Mouse (Mus musculus): Measurements from ENCODE around the gene Rpl32. TPM values are rescaled to one million over a fixed set of nuclear protein-coding genes. Genes with fewer than 3 reads are reported as not detected.

Rpl32 gene
- polyA plus RNA-seq (2014; fragmentation: Nextera tagmentation; extraction: Ambion mirVana) = 1,410 and 1,566 TPM in 2 replicates

GRCm38 (mm10) chr6:115808488-115809231, at the start of gene Rpl32:
Rpl32 (minus strand) TSS chr6:115808747.
- H3K4me1 ChIP-seq (ENCODE audit: control insufficient read depth in 2 of 2, insufficient read depth in 2 of 2, low read length in 2 of 2) = peaks cover 13 to 21% of the 10 kb centered on the region in 2 experiments
- peak within 1 kb of the TSS; percentile 92 to 94 for H3K27ac ChIP-seq (replicated peaks in 1 of 2; ENCODE audit: control insufficient read depth in 1 of 2, insufficient read depth in 1 of 2, low read depth in 2 of 2, low read length in 2 of 2)
- ATAC-seq (ENCODE audit: insufficient number of reproducible peaks, insufficient read depth, low FRiP score, low read depth) = peak; percentile 63
- H3K4me3 ChIP-seq (ENCODE audit: control insufficient read depth in 1 of 2, insufficient read depth in 1 of 2, low read depth in 1 of 2, low read length in 2 of 2) = peak within 1 kb of the TSS; percentile 92 to 98
- H3K9ac ChIP-seq (ENCODE audit: low read length) = peak within 1 kb of the TSS; percentile 99
- H3K9me3 ChIP-seq (ENCODE audit: control insufficient read depth, low read length) = no peaks in the 10 kb centered on the region
- WGBS = under 1% methylated on average over 44 of the region's 47 CpGs
- peaks cover 40% of the 10 kb centered on the region for H3K36me3 ChIP-seq (ENCODE audit: control insufficient read depth, insufficient read depth, low read length)
- H3K4me2 ChIP-seq (ENCODE audit: low read length) = peak within 1 kb of the TSS; percentile 83
- no peaks in the 10 kb centered on the region for H3K27me3 ChIP-seq (ENCODE audit: control insufficient read depth, insufficient read depth, low read length)

GRCm38 (mm10) chr6:115856361-115856745, 47.8 kb upstream of the Rpl32 start:
- Histone ChIP-seq H3K36me3 (ENCODE audit: control insufficient read depth, insufficient read depth, low read length) (no peaks in the 10 kb centered on the region), H3K27ac (replicated peaks in 1 of 2; ENCODE audit: control insufficient read depth in 1 of 2, insufficient read depth in 1 of 2, low read depth in 2 of 2, low read length in 2 of 2) (peak overlapping the region; percentile 25 to 53), H3K4me3 (ENCODE audit: control insufficient read depth in 1 of 2, insufficient read depth in 1 of 2, low read depth in 1 of 2, low read length in 2 of 2) (no peak overlapping the region), H3K4me1 (ENCODE audit: control insufficient read depth in 2 of 2, insufficient read depth in 2 of 2, low read length in 2 of 2) (peaks cover 10 to 46% of the 10 kb centered on the region in 2 experiments), H3K9me3 (ENCODE audit: control insufficient read depth, low read length) (no peaks in the 10 kb centered on the region), H3K27me3 (ENCODE audit: control insufficient read depth, insufficient read depth, low read length) (no peaks in the 10 kb centered on the region), H3K4me2 (ENCODE audit: low read length) (no peak overlapping the region), H3K9ac (ENCODE audit: low read length) (no peak overlapping the region)
- ATAC-seq (ENCODE audit: insufficient number of reproducible peaks, insufficient read depth, low FRiP score, low read depth) = no peak
- 47% methylated on average over 4 of the region's 4 CpGs for WGBS

- no peak for ATAC-seq (ENCODE audit: insufficient number of reproducible peaks, insufficient read depth, low FRiP score, low read depth)
- 71% methylated on average over 3 of the region's 3 CpGs for WGBS
- Histone ChIP-seq H3K4me2 (ENCODE audit: low read length) (no peak overlapping the region), H3K4me1 (ENCODE audit: control insufficient read depth in 2 of 2, insufficient read depth in 2 of 2, low read length in 2 of 2) (peaks cover 10 to 46% of the 10 kb centered on the region in 2 experiments), H3K9ac (ENCODE audit: low read length) (no peak overlapping the region), H3K4me3 (ENCODE audit: control insufficient read depth in 1 of 2, insufficient read depth in 1 of 2, low read depth in 1 of 2, low read length in 2 of 2) (no peak overlapping the region), H3K36me3 (ENCODE audit: control insufficient read depth, insufficient read depth, low read length) (no peaks in the 10 kb centered on the region), H3K27ac (replicated peaks in 1 of 2; ENCODE audit: control insufficient read depth in 1 of 2, insufficient read depth in 1 of 2, low read depth in 2 of 2, low read length in 2 of 2) (peak overlapping the region in 1 of 2 experiments; percentile 53; a peak in 3 of 4 replicates), H3K9me3 (ENCODE audit: control insufficient read depth, low read length) (no peaks in the 10 kb centered on the region), H3K27me3 (ENCODE audit: control insufficient read depth, insufficient read depth, low read length) (no peaks in the 10 kb centered on the region)
These were observed 47.3 kb upstream of the Rpl32 start for GRCm38 (mm10) chr6:115855733-115856360.

DNA sequence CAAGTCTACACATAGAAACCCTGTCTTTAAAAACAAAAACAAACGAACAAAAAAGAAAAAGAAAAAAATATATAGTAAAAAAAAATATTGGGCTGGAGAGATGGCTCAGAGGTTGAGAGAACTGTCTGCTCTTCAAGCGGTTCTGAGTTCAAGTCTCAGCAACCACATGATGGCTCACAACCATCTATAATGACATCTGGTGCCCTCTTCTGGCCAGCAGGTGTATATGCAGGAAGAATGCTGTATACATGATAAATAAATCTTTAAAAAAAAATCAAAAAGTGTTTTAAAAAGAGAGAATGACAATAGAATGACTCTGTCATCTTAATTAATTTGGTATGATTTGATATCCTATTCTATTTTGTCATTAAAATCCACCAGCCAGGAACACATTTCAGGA, 45.9 kb upstream of the Rpl32 start:
- no peak overlapping the region for H3K27ac ChIP-seq (replicated peaks in 1 of 2; ENCODE audit: control insufficient read depth in 1 of 2, insufficient read depth in 1 of 2, low read depth in 2 of 2, low read length in 2 of 2)
- no peak overlapping the region for H3K4me2 ChIP-seq (ENCODE audit: low read length)
- H3K4me1 ChIP-seq (ENCODE audit: control insufficient read depth in 2 of 2, insufficient read depth in 2 of 2, low read length in 2 of 2) = peaks cover 10 to 37% of the 10 kb centered on the region in 2 experiments
- H3K9ac ChIP-seq (ENCODE audit: low read length) = no peak overlapping the region
- no peak overlapping the region for H3K4me3 ChIP-seq (ENCODE audit: control insufficient read depth in 1 of 2, insufficient read depth in 1 of 2, low read depth in 1 of 2, low read length in 2 of 2)
- H3K27me3 ChIP-seq (ENCODE audit: control insufficient read depth, insufficient read depth, low read length) = no peaks in the 10 kb centered on the region
- 75% methylated on average over 2 of the region's 2 CpGs for WGBS
- ATAC-seq (ENCODE audit: insufficient number of reproducible peaks, insufficient read depth, low FRiP score, low read depth) = no peak
- peaks cover 8% of the 10 kb centered on the region for H3K36me3 ChIP-seq (ENCODE audit: control insufficient read depth, insufficient read depth, low read length)
- no peaks in the 10 kb centered on the region for H3K9me3 ChIP-seq (ENCODE audit: control insufficient read depth, low read length)

DNA sequence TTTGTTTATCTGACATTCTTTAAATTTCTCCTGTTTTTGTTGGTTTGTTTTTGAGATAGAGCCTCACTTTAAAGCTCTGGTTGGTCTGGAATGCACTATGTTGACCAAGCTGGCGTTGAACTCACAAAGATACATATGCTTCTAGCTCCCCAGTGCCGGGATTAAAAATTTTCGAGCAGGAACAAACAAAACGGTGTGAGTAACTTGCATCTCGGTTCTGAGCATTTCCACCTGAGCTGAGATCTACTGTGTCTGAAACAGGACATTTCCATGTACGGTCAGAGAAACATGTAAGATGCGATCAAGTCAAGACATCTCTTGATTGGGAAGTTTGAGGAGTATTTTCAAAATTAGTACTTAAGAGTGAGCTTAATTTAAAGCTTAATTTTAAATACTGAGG, 45.4 kb upstream of the Rpl32 start:
- Histone ChIP-seq H3K27me3 (ENCODE audit: control insufficient read depth, insufficient read depth, low read length) (no peaks in the 10 kb centered on the region), H3K9ac (ENCODE audit: low read length) (peak overlapping the region; percentile 70), H3K4me3 (ENCODE audit: control insufficient read depth in 1 of 2, insufficient read depth in 1 of 2, low read depth in 1 of 2, low read length in 2 of 2) (peak overlapping the region; percentile 53 to 73; a peak in 3 of 4 replicates), H3K9me3 (ENCODE audit: control insufficient read depth, low read length) (no peaks in the 10 kb centered on the region), H3K27ac (replicated peaks in 1 of 2; ENCODE audit: control insufficient read depth in 1 of 2, insufficient read depth in 1 of 2, low read depth in 2 of 2, low read length in 2 of 2) (peak overlapping the region; percentile 76 to 84), H3K36me3 (ENCODE audit: control insufficient read depth, insufficient read depth, low read length) (peaks cover 12% of the 10 kb centered on the region), H3K4me1 (ENCODE audit: control insufficient read depth in 2 of 2, insufficient read depth in 2 of 2, low read length in 2 of 2) (peaks cover 10 to 33% of the 10 kb centered on the region in 2 experiments), H3K4me2 (ENCODE audit: low read length) (peak overlapping the region; percentile 67)
- WGBS = 46% methylated on average over 7 of the region's 7 CpGs
- ATAC-seq (ENCODE audit: insufficient number of reproducible peaks, insufficient read depth, low FRiP score, low read depth) = no peak

- Histone ChIP-seq H3K4me3 (ENCODE audit: control insufficient read depth in 1 of 2, insufficient read depth in 1 of 2, low read depth in 1 of 2, low read length in 2 of 2) (peak within 1 kb of the TSS; percentile 53 to 73), H3K27ac (replicated peaks in 1 of 2; ENCODE audit: control insufficient read depth in 1 of 2, insufficient read depth in 1 of 2, low read depth in 2 of 2, low read length in 2 of 2) (peak within 1 kb of the TSS; percentile 84 to 88), H3K36me3 (ENCODE audit: control insufficient read depth, insufficient read depth, low read length) (peaks cover 20% of the 10 kb centered on the region), H3K9me3 (ENCODE audit: control insufficient read depth, low read length) (no peaks in the 10 kb centered on the region), H3K4me1 (ENCODE audit: control insufficient read depth in 2 of 2, insufficient read depth in 2 of 2, low read length in 2 of 2) (peaks cover 10 to 34% of the 10 kb centered on the region in 2 experiments), H3K27me3 (ENCODE audit: control insufficient read depth, insufficient read depth, low read length) (no peaks in the 10 kb centered on the region), H3K9ac (ENCODE audit: low read length) (peak within 1 kb of the TSS; percentile 73), H3K4me2 (ENCODE audit: low read length) (peak within 1 kb of the TSS; percentile 76)
- ATAC-seq (ENCODE audit: insufficient number of reproducible peaks, insufficient read depth, low FRiP score, low read depth) = peak; percentile 97
- WGBS = under 1% methylated on average over 51 of the region's 51 CpGs
These were observed 44.7 kb upstream of the Rpl32 start, which contains the start of the genes Mbd4 and Ift122 for GRCm38 (mm10) chr6:115853091-115853813. Mbd4 (minus strand) TSS chr6:115853371. Ift122 (plus strand) TSS chr6:115853470.

GRCm38 (mm10) chr6:115852446-115853090, 44.0 kb upstream of the Rpl32 start:
- WGBS = 5% methylated on average over 20 of the region's 20 CpGs
- peaks cover 8 to 31% of the 10 kb centered on the region in 2 experiments for H3K4me1 ChIP-seq (ENCODE audit: control insufficient read depth in 2 of 2, insufficient read depth in 2 of 2, low read length in 2 of 2)
- H3K9ac ChIP-seq (ENCODE audit: low read length) = peak overlapping the region; percentile 73
- no peak for ATAC-seq (ENCODE audit: insufficient number of reproducible peaks, insufficient read depth, low FRiP score, low read depth)
- peaks cover 21% of the 10 kb centered on the region for H3K36me3 ChIP-seq (ENCODE audit: control insufficient read depth, insufficient read depth, low read length)
- H3K4me3 ChIP-seq (ENCODE audit: control insufficient read depth in 1 of 2, insufficient read depth in 1 of 2, low read depth in 1 of 2, low read length in 2 of 2) = peak overlapping the region; percentile 50 to 70
- peak overlapping the region; percentile 76 for H3K4me2 ChIP-seq (ENCODE audit: low read length)
- no peaks in the 10 kb centered on the region for H3K27me3 ChIP-seq (ENCODE audit: control insufficient read depth, insufficient read depth, low read length)
- peak overlapping the region; percentile 80 to 88 for H3K27ac ChIP-seq (replicated peaks in 1 of 2; ENCODE audit: control insufficient read depth in 1 of 2, insufficient read depth in 1 of 2, low read depth in 2 of 2, low read length in 2 of 2)
- no peaks in the 10 kb centered on the region for H3K9me3 ChIP-seq (ENCODE audit: control insufficient read depth, low read length)
